ENCODE assay signal across 36 mouse cellular contexts in the genomic region with DNA sequence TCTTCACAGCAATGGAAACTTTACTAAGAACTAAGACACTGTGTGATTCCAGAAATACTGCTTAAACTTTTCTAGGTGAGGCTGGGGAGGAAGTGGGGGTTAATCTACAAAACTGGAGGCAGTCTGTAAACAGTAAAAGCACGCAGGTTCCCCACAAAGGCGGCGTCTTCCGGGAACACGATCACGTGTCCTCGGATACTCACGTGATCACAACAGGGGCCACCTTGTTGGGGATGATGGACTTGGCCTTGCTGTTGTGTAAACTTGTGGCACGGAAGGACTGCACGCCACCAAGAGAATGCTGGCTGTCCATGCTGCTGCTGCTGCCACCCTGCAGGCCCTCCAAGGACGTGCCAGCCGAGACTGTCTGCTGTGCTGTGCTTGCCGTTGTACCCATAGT. TPM values are rescaled to one million over a fixed set of nuclear protein-coding genes. Genes with fewer than 3 reads are reported as not detected.
"Had no signal": no experiment of that assay in that cellular context is flagged by ENCODE, and none has a peak within 500 bp of the region (broad histone marks: within the 10 kb centered on the region; RNA-seq: fewer than 3 reads in every experiment).

No protein-coding gene starts in this region.

- H3K9ac ChIP-seq: heart, embryonic 13.5 days; heart, embryonic 15.5 days; hindbrain, embryonic 13.5 days; intestine, embryonic 15.5 days; kidney, embryonic 15.5 days; limb, embryonic 12.5 days; liver, embryonic 13.5 days; liver, embryonic 15.5 days had no signal

- H3K4me1 ChIP-seq: liver, embryonic 13.5 days; liver, embryonic 15.5 days had no signal

- DNase-seq: gastrocnemius, adult 2 months; gastrocnemius, postnatal 10 days; gastrocnemius, postnatal 25 days; heart, adult 18-20 months; heart, postnatal 14 days; heart, postnatal 36 days; kidney, adult 11 months; kidney, adult 2 months; kidney, adult 9 months; kidney, postnatal 14 days; layer of hippocampus, adult 9-11 months; layer of hippocampus, postnatal 36 days; liver; liver, embryonic 13.5 days had no signal

- H3K27ac ChIP-seq: gastrocnemius, adult 2 months; heart, embryonic 13.5 days; heart, embryonic 15.5 days; hindbrain, embryonic 13.5 days; intestine, embryonic 15.5 days; kidney, embryonic 15.5 days; kidney, postnatal 0 days; left cerebral cortex, adult 2 months; limb, embryonic 10.5 days; limb, embryonic 12.5 days; liver, embryonic 13.5 days; liver, embryonic 15.5 days had no signal

- H3K4me2 ChIP-seq: heart, embryonic 11.5 days; heart, embryonic 13.5 days; heart, embryonic 15.5 days; hindbrain, embryonic 13.5 days; intestine, embryonic 15.5 days; kidney, embryonic 15.5 days; limb, embryonic 12.5 days; liver, embryonic 11.5 days; liver, embryonic 13.5 days; liver, embryonic 15.5 days had no signal

- H3K4me3 ChIP-seq: gastrocnemius, adult 2 months; heart, embryonic 13.5 days; heart, embryonic 15.5 days; hindbrain, embryonic 13.5 days; intestine, embryonic 15.5 days; kidney, embryonic 15.5 days; left cerebral cortex, adult 2 months; limb, embryonic 10.5 days; limb, embryonic 12.5 days; liver, embryonic 13.5 days; liver, embryonic 15.5 days had no signal

- H3K27me3 ChIP-seq: heart, embryonic 13.5 days; heart, embryonic 15.5 days; hindbrain, embryonic 13.5 days; intestine, embryonic 15.5 days; kidney, embryonic 15.5 days; limb, embryonic 12.5 days; liver, embryonic 13.5 days; liver, embryonic 15.5 days had no signal

- H3K9me3 ChIP-seq: heart, embryonic 15.5 days; hindbrain, embryonic 13.5 days; intestine, embryonic 15.5 days; kidney, embryonic 15.5 days; liver, embryonic 13.5 days; liver, embryonic 15.5 days had no signal

- H3K36me3 ChIP-seq: intestine, embryonic 15.5 days had no signal

- ATAC-seq: hindbrain, embryonic 16.5 days; inflammation-experienced regulatory T-cells, adult 6 months; intestine, embryonic 15.5 days had no signal

RNA-seq across cellular contexts. Expression of gene Pald1, which starts 27.7 kb away (rescaled TPM):
- total RNA-seq: granulocyte monocyte progenitor cell, adult 5-6 weeks had no signal

RNA-seq across cellular contexts. Expression of gene Prf1, which starts 58.0 kb away (rescaled TPM):
- total RNA-seq: gastrocnemius, adult 2 months; gastrocnemius, postnatal 10 days; gastrocnemius, postnatal 25 days; gastrocnemius, postnatal 4 days; granulocyte monocyte progenitor cell, adult 5-6 weeks; heart, postnatal 14 days; layer of hippocampus, adult 18-20 months; layer of hippocampus, adult 8-10 months; layer of hippocampus, postnatal 14 days; layer of hippocampus, postnatal 36 days; left cerebral cortex, adult 2 months; left cerebral cortex, postnatal 14 days; left cerebral cortex, postnatal 36 days had no signal
- polyA plus RNA-seq: heart, embryonic 13.5 days; hindbrain, embryonic 16.5 days; intestine, embryonic 15.5 days; kidney, embryonic 15.5 days; limb, embryonic 10.5 days; limb, embryonic 12.5 days; limb, embryonic 14.5 days; liver, embryonic 13.5 days had no signal
